Mouse (Mus musculus): Measurements from ENCODE around the gene Nudt5. TPM values are rescaled to one million over a fixed set of nuclear protein-coding genes. Genes with fewer than 3 reads are reported as not detected.

Nudt5 gene
- total and polyA plus RNA-seq, 3 experiments = 82.1 to 141 TPM; not detected in 1

DNA sequence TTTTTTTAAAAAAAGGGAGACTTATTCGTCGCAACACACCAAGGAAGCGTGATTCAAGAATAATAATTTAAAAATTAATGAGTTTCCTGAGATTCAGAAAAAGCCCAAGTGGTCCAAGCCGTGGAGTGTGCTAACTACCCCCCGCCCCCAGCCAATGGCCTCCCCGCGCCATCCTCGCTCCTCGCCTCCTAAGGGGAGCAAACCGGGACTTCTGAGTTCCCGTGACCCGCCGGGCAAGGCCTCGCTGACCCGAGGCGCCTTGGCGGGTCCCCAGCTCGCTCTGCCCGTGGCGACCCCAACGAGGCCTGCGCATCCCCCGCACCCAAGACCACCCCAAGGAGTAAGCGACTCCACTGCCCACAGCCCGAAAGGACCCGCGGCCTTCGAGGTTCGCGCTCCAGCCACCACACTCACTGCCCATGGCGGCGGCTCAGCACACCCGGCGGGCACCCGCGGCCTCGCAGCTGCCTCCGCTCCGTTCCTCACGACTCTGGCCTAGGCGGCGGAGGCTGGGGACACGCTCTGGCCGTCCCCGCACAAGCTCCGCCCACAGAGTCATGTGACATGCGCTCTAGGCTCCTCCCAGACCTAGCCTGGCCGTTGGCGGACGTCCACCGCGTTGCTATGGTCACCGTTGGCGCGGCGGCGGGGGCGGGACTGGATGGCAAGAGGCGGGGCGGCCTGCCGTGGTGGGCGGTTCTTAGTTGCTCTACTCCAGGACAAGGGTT, 50.2 kb downstream of the Nudt5 start, which contains the start of gene Sec61a2 (continued):
- 0 out of 2 replicates have a peak, but pooled peaks have one; percentile 12 for TF ChIP-seq ETS1 (IDR thresholded peaks at IDR 0.05; ENCODE audit: low read depth, low read length)
- 0 out of 2 replicates have a peak, but pooled peaks have one; percentile 65 for TF ChIP-seq POLR2AphosphoS5 (IDR thresholded peaks at IDR 0.05; ENCODE audit: borderline replicate concordance, low read depth, low read length)
- TF ChIP-seq EP300 (IDR thresholded peaks at IDR 0.05; ENCODE audit: low read depth in 1 of 2, low read length in 2 of 2) = no peak
- TF ChIP-seq ZMIZ1 (IDR thresholded peaks at IDR 0.05; ENCODE audit: low read depth, low read length) = no peak
- TF ChIP-seq RAD21 (IDR thresholded peaks at IDR 0.05; ENCODE audit: low read depth, low read length) = no peak
- TF ChIP-seq TAL1 (IDR thresholded peaks at IDR 0.05; ENCODE audit: low read length) = no peak
- no peak for TF ChIP-seq MYB (IDR thresholded peaks at IDR 0.05; ENCODE audit: low read depth, low read length)
- no peak for TF ChIP-seq GABPA (IDR thresholded peaks at IDR 0.05; ENCODE audit: low read depth, low read length)
- no peak for TF ChIP-seq SMC3 (IDR thresholded peaks at IDR 0.05; ENCODE audit: low read depth, low read length)
- TF ChIP-seq MAZ (IDR thresholded peaks at IDR 0.05; ENCODE audit: low read depth, low read length) = no peak
- peak; percentile 63; the same call in 1 of the 2 replicates for TF ChIP-seq ELF1 (IDR thresholded peaks at IDR 0.05; ENCODE audit: low read depth, low read length)

DNA sequence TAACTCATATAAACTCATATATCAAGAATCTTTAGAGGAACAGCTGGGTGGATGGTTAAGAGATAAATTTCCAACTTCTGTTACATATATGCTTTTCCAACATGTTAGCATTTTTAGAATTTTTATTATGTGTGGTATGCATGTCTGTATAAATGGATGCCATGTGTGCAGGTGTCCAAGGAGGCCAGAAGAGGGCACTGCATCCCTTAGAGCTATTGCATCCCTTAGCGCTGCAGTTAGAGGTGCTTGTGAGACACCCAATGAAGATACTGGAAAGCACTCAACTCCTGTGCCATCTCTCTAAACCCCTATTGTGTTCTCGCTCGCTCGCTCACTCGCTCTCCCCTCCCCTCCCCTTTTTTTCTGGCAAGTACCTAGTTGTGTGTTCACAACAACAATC, 55.3 kb downstream of the Nudt5 start:
- peak; percentile 76 for DNase-seq (ENCODE audit: low read depth, low spot score)
- Histone ChIP-seq H3K9me3 (replicated peaks; ENCODE audit: insufficient read depth, low read length) (no peaks in the 10 kb centered on the region), H3K4me3 (ENCODE audit: control insufficient read depth in 1 of 2, insufficient read depth in 1 of 2, low read depth in 2 of 2, low read length in 2 of 2) (no peak overlapping the region), H3K79me2 (ENCODE audit: control insufficient read depth, insufficient read depth, low read length, poor library complexity) (no peaks in the 10 kb centered on the region), H3K9ac (ENCODE audit: control insufficient read depth, low read depth, low read length, poor library complexity, severe bottlenecking) (no peak overlapping the region), H3K27me3 (ENCODE audit: control insufficient read depth in 1 of 2, insufficient read depth in 2 of 2, low read length in 2 of 2) (no peaks in the 10 kb centered on the region), H3K27ac (ENCODE audit: control insufficient read depth, low read depth, low read length) (no peak overlapping the region), H3K36me3 (ENCODE audit: control insufficient read depth in 1 of 2, insufficient read depth in 2 of 2, low read length in 2 of 2) (peaks cover 0 to 1% of the 10 kb centered on the region in 2 experiments; a peak in 1 of 4 replicates), H3K4me1 (ENCODE audit: control insufficient read depth in 1 of 2, insufficient read depth in 2 of 2, low read length in 2 of 2) (no peaks in the 10 kb centered on the region)
- peak; percentile 54 for TF ChIP-seq ZC3H11A (IDR thresholded peaks at IDR 0.05; ENCODE audit: low read depth, low read length)
- TF ChIP-seq MYC (IDR thresholded peaks at IDR 0.05; ENCODE audit: low read depth, low read length) = peak; percentile 69
- no peak for TF ChIP-seq USF2 (IDR thresholded peaks at IDR 0.05; ENCODE audit: borderline replicate concordance in 1 of 2, insufficient read depth in 1 of 2, low read depth in 1 of 2, low read length in 2 of 2)
- no peak for TF ChIP-seq UBTF (IDR thresholded peaks at IDR 0.05; ENCODE audit: borderline replicate concordance, insufficient read depth, low read depth, low read length)
- TF ChIP-seq RAD21 (IDR thresholded peaks at IDR 0.05; ENCODE audit: low read depth, low read length) = peak; percentile 66
- 0 out of 2 replicates have a peak, but pooled peaks have one; percentile 34 for TF ChIP-seq MAX (IDR thresholded peaks at IDR 0.05; ENCODE audit: low read length)
- peak; percentile 65 to 78 (median 72) for TF ChIP-seq CTCF (IDR thresholded peaks at IDR 0.05 in 2 of 3, conservative IDR thresholded peaks at IDR 0.05 in 1 of 3; ENCODE audit: control insufficient read depth in 1 of 3, insufficient read depth in 1 of 3, low read depth in 2 of 3, low read length in 3 of 3, poor library complexity in 1 of 3, severe bottlenecking in 1 of 3)
- no peak for TF ChIP-seq HCFC1 (IDR thresholded peaks at IDR 0.05; ENCODE audit: low read depth, low read length)
- TF ChIP-seq SMC3 (IDR thresholded peaks at IDR 0.05; ENCODE audit: low read depth, low read length) = peak; percentile 68
- 0 out of 2 replicates have a peak, but pooled peaks have one; percentile 13 for TF ChIP-seq RCOR1 (IDR thresholded peaks at IDR 0.05; ENCODE audit: low read depth, low read length)
- TF ChIP-seq POLR2AphosphoS5 (IDR thresholded peaks at IDR 0.05; ENCODE audit: borderline replicate concordance, low read depth, low read length) = no peak
